Mouse (Mus musculus): Measurements from ENCODE around the gene Taar7f.

DNA sequence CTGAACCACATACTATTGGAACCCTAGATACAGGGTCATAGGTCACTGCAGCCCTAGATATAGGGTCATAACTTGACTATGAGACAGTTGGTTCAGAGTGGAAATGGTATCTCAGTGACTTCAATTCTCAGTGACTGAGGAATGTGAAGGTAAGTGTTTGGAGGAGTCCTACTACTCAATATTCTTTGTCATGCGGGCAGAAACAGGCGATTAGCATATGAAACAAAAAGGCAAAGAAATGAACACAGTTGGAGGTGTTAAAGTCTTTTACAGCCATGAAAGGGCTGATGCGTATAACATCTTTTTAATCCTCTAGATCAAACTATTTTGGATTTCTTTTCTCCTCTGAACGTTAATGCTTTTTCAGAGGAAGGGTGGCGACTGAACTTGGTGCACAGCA lies 36.6 kb downstream of the Taar7f start:
- TF ChIP-seq TAL1 (IDR thresholded peaks at IDR 0.05; ENCODE audit: low read length) (no peak), GATA1 (IDR thresholded peaks at IDR 0.05; ENCODE audit: low read length) (no peak)

Data from erythroblast, embryonic 14.5 days (primary cell).